Mouse (Mus musculus) bone marrow macrophage, adult 2 months (primary cell): Measurements from ENCODE around the gene Agfg2.

Source experiments
- CTCF ChIP-seq: IDR thresholded peaks from 2 replicates; pipeline ENCODE4 v1.5.1; 2012; ENCODE audit warnings: low read depth, mild to moderate bottlenecking, low read length, moderate library complexity
- POLR2A ChIP-seq: IDR thresholded peaks from 2 replicates; pipeline ENCODE4 v1.6.1; 2012; ENCODE audit warnings: mild to moderate bottlenecking, low read depth, low read length, borderline replicate concordance

DNA sequence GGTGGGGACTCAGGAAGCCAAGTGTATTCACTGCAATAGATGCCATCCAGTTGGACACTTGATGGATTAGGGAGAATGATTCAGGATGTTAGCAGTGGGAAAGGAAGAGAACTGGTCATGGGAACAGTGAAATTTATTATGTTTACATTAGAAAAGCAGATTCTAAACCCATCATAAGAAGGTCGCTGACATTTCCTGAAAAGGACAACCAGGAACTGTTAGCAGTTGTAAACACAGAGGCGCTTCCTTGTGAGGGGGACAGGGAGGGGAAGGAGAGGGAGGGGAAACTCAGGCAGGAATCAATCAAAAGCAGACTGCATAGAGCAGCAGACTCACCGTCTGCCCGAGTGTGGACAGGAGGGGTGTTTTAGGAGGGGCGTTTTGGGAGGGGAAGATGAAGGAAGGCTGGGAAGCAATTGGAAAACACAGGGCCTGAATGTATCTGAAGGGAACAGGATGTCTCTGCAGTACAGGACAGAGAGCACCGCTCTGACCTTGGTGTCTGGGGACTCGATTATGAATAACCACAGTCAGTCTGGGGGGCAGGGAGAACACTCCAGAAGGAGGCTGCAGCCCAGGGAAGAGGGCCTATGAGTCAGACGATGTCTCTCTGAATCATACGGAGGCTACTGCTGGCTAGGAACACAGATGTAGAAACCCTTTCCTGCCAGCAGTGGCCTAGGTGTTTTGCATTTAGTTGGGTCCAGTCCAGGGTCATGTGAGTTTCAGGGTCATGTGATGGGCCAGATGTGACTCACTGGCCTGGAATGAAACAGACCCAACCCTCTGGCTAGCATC lies 12.9 kb downstream of the Agfg2 start:
- TF ChIP-seq POLR2A = no peak
- no peak for TF ChIP-seq CTCF
